Mouse (Mus musculus) midbrain, embryonic 14.5 days (tissue): Measurements from ENCODE around the gene Kctd21. TPM values are rescaled to one million over a fixed set of nuclear protein-coding genes. Genes with fewer than 3 reads are reported as not detected.

ENCODE experiments used
- ATAC-seq: fragments of 200-750 bp; cut with Nextera tagmentation; 2 replicates; pipeline ENCODE4 v1.8.0; 2017; ENCODE audit warnings: moderate number of reproducible peaks, moderate library complexity; ENCODE audit not compliant: low FRiP score, low TSS enrichment
- DNase-seq: peaks from one replicate; pipeline ENCODE4 v3.0.0-alpha.2; 2015
- H3K27ac ChIP-seq: fragments of 300-500 bp; sonication (generic); replicated peaks from 2 replicates; pipeline ENCODE4 v1.5.1; 2014; ENCODE audit warnings: mild to moderate bottlenecking, low read depth, low read length, moderate library complexity
- H3K27me3 ChIP-seq: fragments of 300-500 bp; sonication (generic); 2 replicates; pipeline ENCODE4 v1.6.1; 2014; ENCODE audit warnings: low read length, control low read depth, mixed read lengths; ENCODE audit not compliant: control insufficient read depth, insufficient read depth
- H3K36me3 ChIP-seq: fragments of 300-500 bp; sonication (generic); 2 replicates; pipeline ENCODE4 v1.6.1; 2014; ENCODE audit warnings: low read length, control low read depth; ENCODE audit not compliant: control insufficient read depth, insufficient read depth
- H3K4me1 ChIP-seq: fragments of 300-500 bp; sonication (generic); 2 replicates; pipeline ENCODE4 v1.6.1; 2014; ENCODE audit warnings: mild to moderate bottlenecking, antibody characterized with exemption, low read length, control low read depth; ENCODE audit not compliant: control insufficient read depth, insufficient read depth
- H3K4me2 ChIP-seq: fragments of 300-500 bp; sonication (generic); 2 replicates; pipeline ENCODE4 v1.6.1; 2014; ENCODE audit warnings: mild to moderate bottlenecking, low read length, moderate library complexity
- H3K4me3 ChIP-seq: fragments of 300-500 bp; sonication (generic); replicated peaks from 2 replicates; pipeline ENCODE4 v1.5.1; 2014; ENCODE audit warnings: low read depth, low read length
- H3K9ac ChIP-seq: fragments of 300-500 bp; sonication (generic); replicated peaks from 2 replicates; pipeline ENCODE4 v1.6.1; 2014; ENCODE audit warnings: mild to moderate bottlenecking, low read length, moderate library complexity
- H3K9me3 ChIP-seq: fragments of 300-500 bp; sonication (generic); 2 replicates; pipeline ENCODE4 v1.6.1; 2016; ENCODE audit warnings: low read length, control low read depth, mixed read lengths; ENCODE audit not compliant: control insufficient read depth
- WGBS: fragments of 180-500 bp; shearing (Covaris S2); extraction: QIAGEN DNeasy Blood & Tissue Kit; methylation state at CpG from one replicate; pipeline ENCODE4 v1.1.7; 2014; 5-methylcytosine and 5-hydroxymethylcytosine counted together
- polyA plus RNA-seq: library from polyadenylated mRNA; unstranded; fragments of >200 nt; fragmentation: Nextera tagmentation; extraction: Ambion mirVana; gene quantifications from 2 replicates; pipeline ENCODE4 v1.2.1, GENCODE M21; 2014

Gene Kctd21
- polyA plus RNA-seq, 1 experiment from 2014 or later, result 8.5 TPM

- H3K27me3 ChIP-seq, result no peaks in the 10 kb centered on the region
- H3K4me1 ChIP-seq, result no peaks in the 10 kb centered on the region
- no peak overlapping the region for H3K4me3 ChIP-seq
- 81% methylated on average over 3 of the region's 3 CpGs for WGBS
- H3K36me3 ChIP-seq, result peaks cover 7% of the 10 kb centered on the region; the same call in 1 of the 2 replicates
- H3K9me3 ChIP-seq, result no peaks in the 10 kb centered on the region
- H3K9ac ChIP-seq, result no peak overlapping the region
- no peak for ATAC-seq
- H3K4me2 ChIP-seq, result no peak overlapping the region
- H3K27ac ChIP-seq, result no peak overlapping the region
- DNase-seq, result no peak
These were observed 16.2 kb downstream of the Kctd21 start for GRCm38 (mm10) chr7:97348318-97348717.

GRCm38 (mm10) chr7:97348836-97349235 lies 16.7 kb downstream of the Kctd21 start:
- Histone ChIP-seq H3K4me2 (no peak overlapping the region), H3K9me3 (no peaks in the 10 kb centered on the region), H3K27me3 (no peaks in the 10 kb centered on the region), H3K9ac (no peak overlapping the region), H3K4me3 (no peak overlapping the region), H3K4me1 (no peaks in the 10 kb centered on the region), H3K27ac (no peak overlapping the region), H3K36me3 (peaks cover 7% of the 10 kb centered on the region; the same call in 1 of the 2 replicates)
- no peak for ATAC-seq
- 80% methylated on average over 5 of the region's 5 CpGs for WGBS
- DNase-seq, result no peak

DNA sequence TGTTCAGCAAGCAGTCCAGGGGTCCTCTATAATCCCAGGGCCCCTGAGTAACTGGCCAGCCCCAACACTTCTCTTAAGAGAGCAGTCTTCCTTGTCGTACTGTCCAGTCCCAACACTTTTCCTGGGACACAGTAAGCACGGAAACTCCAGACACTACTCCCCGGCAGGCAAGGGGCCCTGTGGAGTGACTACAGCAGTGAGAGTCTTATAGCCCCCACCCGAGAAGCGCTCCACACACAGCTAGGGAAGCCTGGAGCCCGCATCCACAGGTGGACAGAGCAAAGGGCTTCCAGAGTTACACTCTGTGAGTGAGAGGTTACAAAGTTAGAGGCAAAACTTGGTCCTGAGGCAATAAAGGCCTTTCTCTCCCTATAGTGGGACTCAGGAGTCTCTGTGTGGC lies 17.3 kb downstream of the Kctd21 start:
- Histone ChIP-seq H3K36me3 (peaks cover 7% of the 10 kb centered on the region; the same call in 1 of the 2 replicates), H3K9me3 (no peaks in the 10 kb centered on the region), H3K4me1 (no peaks in the 10 kb centered on the region), H3K4me3 (no peak overlapping the region), H3K27me3 (no peaks in the 10 kb centered on the region), H3K9ac (no peak overlapping the region), H3K4me2 (no peak overlapping the region), H3K27ac (no peak overlapping the region)
- ATAC-seq (no peak), DNase-seq (no peak)
- WGBS, result 88% methylated on average over 6 of the region's 6 CpGs

- no peak overlapping the region for H3K9ac ChIP-seq
- H3K27ac ChIP-seq, result no peak overlapping the region
- DNase-seq (no peak), ATAC-seq (no peak)
- H3K4me3 ChIP-seq, result no peak overlapping the region
- no peaks in the 10 kb centered on the region for H3K4me1 ChIP-seq
- no peak overlapping the region for H3K4me2 ChIP-seq
- H3K27me3 ChIP-seq, result no peaks in the 10 kb centered on the region
- no peaks in the 10 kb centered on the region for H3K9me3 ChIP-seq
- 70% methylated on average over 5 of the region's 5 CpGs for WGBS
- H3K36me3 ChIP-seq, result peaks cover 7% of the 10 kb centered on the region; the same call in 1 of the 2 replicates
These were observed 18.8 kb downstream of the Kctd21 start for GRCm38 (mm10) chr7:97350891-97351290.

DNA sequence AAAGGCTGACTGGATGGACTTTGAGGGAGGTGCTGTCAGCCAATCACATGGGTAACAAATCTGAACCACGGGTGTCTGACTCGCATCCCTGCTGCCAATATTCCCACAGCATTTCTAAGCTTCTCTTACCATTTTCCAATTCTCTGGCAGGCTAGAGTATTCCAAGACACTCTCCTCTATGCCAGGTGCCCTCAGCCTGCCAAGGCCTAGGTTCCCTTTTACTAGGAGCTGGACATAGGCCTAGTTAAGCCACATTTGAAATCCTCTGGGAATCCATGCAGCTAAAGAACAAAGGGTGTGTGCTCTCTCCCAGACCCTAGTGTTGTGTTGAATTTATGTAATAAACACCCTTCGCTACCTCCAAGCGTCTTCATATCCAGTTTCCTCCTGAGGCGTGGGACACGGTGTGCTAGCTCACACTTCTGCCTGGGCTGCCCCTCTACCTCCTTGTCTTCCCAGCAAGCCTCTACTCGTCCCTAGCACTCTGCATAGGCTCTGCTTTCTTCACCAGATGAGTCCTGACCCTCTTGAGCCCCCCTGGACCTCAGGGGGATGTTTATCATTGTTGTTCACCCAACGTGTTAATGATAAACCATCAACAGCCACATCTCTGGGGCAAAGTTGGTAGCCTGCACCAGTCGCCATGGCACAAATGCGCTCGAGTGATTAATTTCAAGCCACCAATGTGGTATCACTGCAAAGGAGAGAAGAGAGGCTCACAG lies 19.8 kb downstream of the Kctd21 start:
- no peaks in the 10 kb centered on the region for H3K9me3 ChIP-seq
- H3K36me3 ChIP-seq, result peaks cover 7% of the 10 kb centered on the region; the same call in 1 of the 2 replicates
- WGBS, result 88% methylated on average over 11 of the region's 11 CpGs
- H3K9ac ChIP-seq, result no peak overlapping the region
- H3K4me3 ChIP-seq, result no peak overlapping the region
- H3K4me1 ChIP-seq, result no peaks in the 10 kb centered on the region
- no peak overlapping the region for H3K4me2 ChIP-seq
- no peak overlapping the region for H3K27ac ChIP-seq
- H3K27me3 ChIP-seq, result no peaks in the 10 kb centered on the region
- ATAC-seq, result no peak
- DNase-seq, result no peak

GRCm38 (mm10) chr7:97353356-97353755 lies 21.2 kb downstream of the Kctd21 start:
- Histone ChIP-seq H3K4me2 (no peak overlapping the region), H3K27me3 (no peaks in the 10 kb centered on the region), H3K27ac (no peak overlapping the region), H3K36me3 (peaks cover 3% of the 10 kb centered on the region; the same call in 1 of the 2 replicates), H3K9ac (no peak overlapping the region), H3K9me3 (no peaks in the 10 kb centered on the region), H3K4me3 (no peak overlapping the region), H3K4me1 (no peaks in the 10 kb centered on the region)
- 89% methylated on average over 6 of the region's 6 CpGs for WGBS
- ATAC-seq (no peak), DNase-seq (no peak)

DNA sequence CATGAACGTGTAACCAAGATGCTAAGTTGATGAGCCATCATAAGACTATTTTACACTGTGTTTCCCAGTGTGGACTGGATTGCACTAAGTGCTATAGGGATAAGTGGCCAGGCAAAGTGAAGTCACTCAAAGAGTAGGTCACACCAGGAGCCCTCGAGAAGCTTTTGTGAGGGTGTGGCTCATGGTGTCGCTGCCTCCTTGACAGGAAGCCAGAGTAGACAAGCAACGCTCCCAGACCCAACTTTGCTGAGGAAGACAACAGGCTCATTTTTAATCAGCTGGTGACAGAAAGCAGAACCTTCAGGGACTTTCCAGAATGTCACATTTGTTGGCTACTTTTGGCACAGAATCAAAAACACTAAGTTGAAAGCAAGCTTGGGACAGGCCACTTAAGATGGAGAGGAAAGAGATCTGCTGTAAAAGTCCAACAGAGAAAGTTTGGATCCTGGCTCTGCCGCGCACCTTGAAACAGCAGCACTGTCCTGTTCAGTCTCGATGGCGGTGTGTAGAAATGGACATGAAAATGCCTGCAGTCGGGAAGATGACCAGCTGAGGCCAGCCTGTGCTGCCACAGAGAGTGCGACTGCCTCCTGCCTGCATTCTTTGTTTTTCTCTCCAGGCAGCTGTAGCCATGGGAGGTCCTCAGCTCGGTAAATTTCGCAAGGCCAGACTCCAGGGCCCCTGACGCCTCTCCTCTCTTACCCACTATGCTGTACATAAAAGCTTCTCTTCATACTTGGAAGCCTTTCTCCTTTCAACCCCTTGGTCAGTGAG lies 23.1 kb downstream of the Kctd21 start:
- WGBS, result 47% methylated on average over 13 of the region's 13 CpGs
- Histone ChIP-seq H3K9me3 (no peaks in the 10 kb centered on the region), H3K4me2 (no peak overlapping the region), H3K27ac (no peak overlapping the region), H3K36me3 (no peaks in the 10 kb centered on the region), H3K27me3 (no peaks in the 10 kb centered on the region), H3K9ac (no peak overlapping the region), H3K4me3 (no peak overlapping the region), H3K4me1 (no peaks in the 10 kb centered on the region)
- DNase-seq (no peak), ATAC-seq (no peak)

GRCm38 (mm10) chr7:97356253-97356652 lies 24.1 kb downstream of the Kctd21 start:
- H3K4me3 ChIP-seq, result no peak overlapping the region
- 78% methylated on average over 5 of the region's 5 CpGs for WGBS
- ATAC-seq (no peak), DNase-seq (no peak)
- H3K27ac ChIP-seq, result no peak overlapping the region
- H3K4me2 ChIP-seq, result no peak overlapping the region
- H3K36me3 ChIP-seq, result no peaks in the 10 kb centered on the region
- H3K4me1 ChIP-seq, result no peaks in the 10 kb centered on the region
- no peaks in the 10 kb centered on the region for H3K9me3 ChIP-seq
- no peaks in the 10 kb centered on the region for H3K27me3 ChIP-seq
- no peak overlapping the region for H3K9ac ChIP-seq

GRCm38 (mm10) chr7:97356875-97357276 lies 24.7 kb downstream of the Kctd21 start:
- Histone ChIP-seq H3K4me2 (no peak overlapping the region), H3K27ac (no peak overlapping the region), H3K9ac (no peak overlapping the region), H3K9me3 (no peaks in the 10 kb centered on the region), H3K27me3 (no peaks in the 10 kb centered on the region), H3K4me1 (no peaks in the 10 kb centered on the region), H3K36me3 (no peaks in the 10 kb centered on the region), H3K4me3 (no peak overlapping the region)
- DNase-seq, result no peak
- ATAC-seq, result no peak
- 80% methylated on average over 5 of the region's 5 CpGs for WGBS
